Mouse (Mus musculus) lung, adult 2 months (tissue): ENCODE results near the gene Snrpc.

Experiments
- CTCF ChIP-seq: fragments of 200-500 bp; IDR thresholded peaks from 2 replicates; pipeline ENCODE4 v1.5.1; 2011; ENCODE audit warnings: mild to moderate bottlenecking, low read length, control low read depth; ENCODE audit not compliant: insufficient read depth
- POLR2A ChIP-seq: fragments of 200-500 bp; IDR thresholded peaks from 2 replicates; pipeline ENCODE4 v1.6.1; 2011; ENCODE audit warnings: low read depth, mild to moderate bottlenecking, control low read depth, low read length, borderline replicate concordance; ENCODE audit errors: extremely low read depth

DNA sequence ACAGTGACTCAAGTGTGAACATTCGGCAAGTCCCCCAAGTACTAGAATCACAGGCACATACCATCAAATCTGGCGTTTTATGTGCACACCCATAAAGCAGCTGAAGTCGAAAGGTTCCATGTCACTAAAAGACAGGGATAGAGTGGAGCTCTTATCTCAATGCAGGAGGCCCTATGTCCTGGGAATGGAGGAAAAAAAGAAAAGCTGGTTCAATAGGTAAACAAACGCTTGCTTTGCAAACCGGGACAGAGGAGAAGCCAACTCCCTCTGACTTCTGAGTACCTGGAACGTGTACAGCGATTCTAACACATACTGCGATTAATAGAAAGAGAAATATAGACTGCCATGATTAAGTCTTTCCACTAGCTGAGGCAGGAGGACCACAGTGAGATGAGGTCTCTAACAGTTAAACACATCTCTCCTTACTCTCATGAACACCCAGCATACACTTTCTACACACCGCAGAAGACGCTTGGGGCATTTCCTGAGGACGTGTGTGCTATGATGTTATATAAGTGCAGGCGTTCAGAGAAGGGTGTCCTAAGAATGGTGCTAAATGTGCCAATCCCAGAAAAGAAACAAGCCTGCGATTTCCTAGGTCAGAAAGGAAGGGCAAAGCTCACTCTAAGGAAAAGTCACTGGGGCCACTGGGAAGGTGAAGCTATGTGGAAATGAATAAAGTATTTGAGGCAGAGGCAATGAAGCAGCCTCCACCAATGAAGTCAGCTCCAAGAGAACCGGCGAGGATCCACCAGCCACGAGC lies 27.2 kb upstream of the Snrpc start:
- TF ChIP-seq CTCF = no peak
- no peak for TF ChIP-seq POLR2A
